Mouse (Mus musculus): ENCODE measurements around the gene Il17rb. TPM values are rescaled to one million over a fixed set of nuclear protein-coding genes. Genes with fewer than 3 reads are reported as not detected.

Gene Il17rb
- polyA plus RNA-seq, 1 experiment from 2014 or later: 4.5 TPM

GRCm38 (mm10) chr14:30019375-30019774 is 10.7 kb upstream of the Il17rb start:
- Histone ChIP-seq H3K27me3 (ENCODE audit: control insufficient read depth, insufficient read depth, low read length) (no peaks in the 10 kb centered on the region), H3K36me3 (ENCODE audit: control insufficient read depth, insufficient read depth) (no peaks in the 10 kb centered on the region), H3K9me3 (replicated peaks; ENCODE audit: control insufficient read depth, low read length) (no peaks in the 10 kb centered on the region), H3K4me2 (ENCODE audit: low read depth, low read length) (no peak overlapping the region), H3K9ac (ENCODE audit: low read length) (no peak overlapping the region), H3K4me3 (ENCODE audit: low read length) (no peak overlapping the region), H3K4me1 (ENCODE audit: control insufficient read depth, insufficient read depth, low read length) (no peaks in the 10 kb centered on the region), H3K27ac (ENCODE audit: low read length) (no peak overlapping the region)
- no peak for ATAC-seq (replicated peaks; ENCODE audit: extremely low read depth, insufficient read depth, low FRiP score)
- 86% methylated on average over 8 of the region's 8 CpGs for WGBS

GRCm38 (mm10) chr14:30018846-30019245 is 10.2 kb upstream of the Il17rb start:
- Histone ChIP-seq H3K4me3 (ENCODE audit: low read length) (no peak overlapping the region), H3K4me2 (ENCODE audit: low read depth, low read length) (no peak overlapping the region), H3K4me1 (ENCODE audit: control insufficient read depth, insufficient read depth, low read length) (no peaks in the 10 kb centered on the region), H3K9ac (ENCODE audit: low read length) (no peak overlapping the region), H3K27me3 (ENCODE audit: control insufficient read depth, insufficient read depth, low read length) (no peaks in the 10 kb centered on the region), H3K36me3 (ENCODE audit: control insufficient read depth, insufficient read depth) (no peaks in the 10 kb centered on the region), H3K27ac (ENCODE audit: low read length) (no peak overlapping the region), H3K9me3 (replicated peaks; ENCODE audit: control insufficient read depth, low read length) (no peaks in the 10 kb centered on the region)
- ATAC-seq (replicated peaks; ENCODE audit: extremely low read depth, insufficient read depth, low FRiP score): no peak
- 88% methylated on average over 6 of the region's 6 CpGs for WGBS

- no peaks in the 10 kb centered on the region for H3K36me3 ChIP-seq (ENCODE audit: control insufficient read depth, insufficient read depth)
- H3K9ac ChIP-seq (ENCODE audit: low read length): no peak overlapping the region
- no peak for ATAC-seq (replicated peaks; ENCODE audit: extremely low read depth, insufficient read depth, low FRiP score)
- H3K4me2 ChIP-seq (ENCODE audit: low read depth, low read length): no peak overlapping the region
- H3K4me1 ChIP-seq (ENCODE audit: control insufficient read depth, insufficient read depth, low read length): no peaks in the 10 kb centered on the region
- H3K9me3 ChIP-seq (replicated peaks; ENCODE audit: control insufficient read depth, low read length): no peaks in the 10 kb centered on the region
- no peak overlapping the region for H3K4me3 ChIP-seq (ENCODE audit: low read length)
- WGBS: 91% methylated on average over 4 of the region's 4 CpGs
- H3K27ac ChIP-seq (ENCODE audit: low read length): no peak overlapping the region
- H3K27me3 ChIP-seq (ENCODE audit: control insufficient read depth, insufficient read depth, low read length): no peaks in the 10 kb centered on the region
Measured at GRCm38 (mm10) chr14:30018463-30018801, 9.7 kb upstream of the Il17rb start.

- Histone ChIP-seq H3K4me2 (ENCODE audit: low read depth, low read length) (no peak overlapping the region), H3K9me3 (replicated peaks; ENCODE audit: control insufficient read depth, low read length) (no peaks in the 10 kb centered on the region), H3K4me3 (ENCODE audit: low read length) (no peak overlapping the region), H3K27me3 (ENCODE audit: control insufficient read depth, insufficient read depth, low read length) (no peaks in the 10 kb centered on the region), H3K36me3 (ENCODE audit: control insufficient read depth, insufficient read depth) (no peaks in the 10 kb centered on the region), H3K9ac (ENCODE audit: low read length) (no peak overlapping the region), H3K4me1 (ENCODE audit: control insufficient read depth, insufficient read depth, low read length) (no peaks in the 10 kb centered on the region), H3K27ac (ENCODE audit: low read length) (no peak overlapping the region)
- ATAC-seq (replicated peaks; ENCODE audit: extremely low read depth, insufficient read depth, low FRiP score): no peak
- 84% methylated on average over 8 of the region's 8 CpGs for WGBS
Measured at GRCm38 (mm10) chr14:30017794-30018462, 9.2 kb upstream of the Il17rb start.

GRCm38 (mm10) chr14:30016666-30017065 is 8.0 kb upstream of the Il17rb start:
- WGBS: 87% methylated on average over 5 of the region's 5 CpGs
- H3K9ac ChIP-seq (ENCODE audit: low read length): no peak overlapping the region
- H3K4me1 ChIP-seq (ENCODE audit: control insufficient read depth, insufficient read depth, low read length): no peaks in the 10 kb centered on the region

GRCm38 (mm10) chr14:30015008-30015407 is 6.3 kb upstream of the Il17rb start:
- WGBS: 58% methylated on average over 1 of the region's 1 CpGs
- Histone ChIP-seq H3K4me2 (ENCODE audit: low read depth, low read length) (peak overlapping the region; percentile 7; the same call in 1 of the 2 replicates), H3K4me1 (ENCODE audit: control insufficient read depth, insufficient read depth, low read length) (0 out of 2 replicates have a peak, but pooled peaks cover 3% of the 10 kb centered on the region), H3K36me3 (ENCODE audit: control insufficient read depth, insufficient read depth) (no peaks in the 10 kb centered on the region), H3K4me3 (ENCODE audit: low read length) (no peak overlapping the region), H3K27ac (ENCODE audit: low read length) (peak overlapping the region; percentile 43; the same call in 1 of the 2 replicates), H3K9me3 (replicated peaks; ENCODE audit: control insufficient read depth, low read length) (no peaks in the 10 kb centered on the region), H3K27me3 (ENCODE audit: control insufficient read depth, insufficient read depth, low read length) (peaks cover 3% of the 10 kb centered on the region; the same call in 1 of the 2 replicates), H3K9ac (ENCODE audit: low read length) (0 out of 2 replicates have a peak overlapping the region, but pooled peaks have one; percentile 17)
- ATAC-seq (replicated peaks; ENCODE audit: extremely low read depth, insufficient read depth, low FRiP score): no peak

More at GRCm38 (mm10) chr14:30016666-30017065, 8.0 kb upstream of the Il17rb start:
- Histone ChIP-seq H3K36me3 (ENCODE audit: control insufficient read depth, insufficient read depth) (no peaks in the 10 kb centered on the region), H3K4me3 (ENCODE audit: low read length) (no peak overlapping the region), H3K9me3 (replicated peaks; ENCODE audit: control insufficient read depth, low read length) (no peaks in the 10 kb centered on the region), H3K4me2 (ENCODE audit: low read depth, low read length) (no peak overlapping the region), H3K27ac (ENCODE audit: low read length) (no peak overlapping the region), H3K27me3 (ENCODE audit: control insufficient read depth, insufficient read depth, low read length) (no peaks in the 10 kb centered on the region)
- ATAC-seq (replicated peaks; ENCODE audit: extremely low read depth, insufficient read depth, low FRiP score): no peak

GRCm38 (mm10) chr14:30014487-30014886 is 5.8 kb upstream of the Il17rb start:
- Histone ChIP-seq H3K27ac (ENCODE audit: low read length) (peak overlapping the region; percentile 70; the same call in 1 of the 2 replicates), H3K36me3 (ENCODE audit: control insufficient read depth, insufficient read depth) (no peaks in the 10 kb centered on the region), H3K4me2 (ENCODE audit: low read depth, low read length) (peak overlapping the region; percentile 7; the same call in 1 of the 2 replicates), H3K4me1 (ENCODE audit: control insufficient read depth, insufficient read depth, low read length) (peaks cover 3% of the 10 kb centered on the region; the same call in 1 of the 2 replicates), H3K9me3 (replicated peaks; ENCODE audit: control insufficient read depth, low read length) (no peaks in the 10 kb centered on the region), H3K27me3 (ENCODE audit: control insufficient read depth, insufficient read depth, low read length) (peaks cover 3% of the 10 kb centered on the region; the same call in 1 of the 2 replicates), H3K4me3 (ENCODE audit: low read length) (no peak overlapping the region), H3K9ac (ENCODE audit: low read length) (no peak overlapping the region; the same call in 1 of the 2 replicates)
- WGBS: 68% methylated on average over 10 of the region's 10 CpGs
- no peak for ATAC-seq (replicated peaks; ENCODE audit: extremely low read depth, insufficient read depth, low FRiP score)

GRCm38 (mm10) chr14:30011886-30012560 is 3.3 kb upstream of the Il17rb start:
- 75% methylated on average over 10 of the region's 10 CpGs for WGBS
- Histone ChIP-seq H3K4me1 (ENCODE audit: control insufficient read depth, insufficient read depth, low read length) (peaks cover 10% of the 10 kb centered on the region), H3K27me3 (ENCODE audit: control insufficient read depth, insufficient read depth, low read length) (peaks cover 20% of the 10 kb centered on the region), H3K9me3 (replicated peaks; ENCODE audit: control insufficient read depth, low read length) (no peaks in the 10 kb centered on the region), H3K4me3 (ENCODE audit: low read length) (no peak overlapping the region), H3K36me3 (ENCODE audit: control insufficient read depth, insufficient read depth) (no peaks in the 10 kb centered on the region), H3K27ac (ENCODE audit: low read length) (no peak overlapping the region), H3K4me2 (ENCODE audit: low read depth, low read length) (no peak overlapping the region), H3K9ac (ENCODE audit: low read length) (no peak overlapping the region)
- no peak for ATAC-seq (replicated peaks; ENCODE audit: extremely low read depth, insufficient read depth, low FRiP score)
